Mouse (Mus musculus) gastrocnemius, postnatal 14 days (tissue): ENCODE measurements around the gene Mtfr2. TPM values are rescaled to one million over a fixed set of nuclear protein-coding genes. Genes with fewer than 3 reads are reported as not detected.
A peak's percentile ranks its signal among the peaks of the same experiment; 100 is the strongest.

ENCODE experiments used
- DNase-seq: peaks from one replicate; pipeline ENCODE4 v3.0.0; 2021; ENCODE audit warnings: mixed read lengths
- intact Hi-C: fragments of 180-260 bp; cut with DNase I; formaldehyde crosslinking; loops from one replicate; pipeline ENCODE4 v1.15.1; 2025; ENCODE audit warnings: low total_unique reads
- total RNA-seq, 2 experiments: library from RNA; stranded (reverse); gene quantifications; 2 replicates each; pipeline ENCODE4 v1.2.3; 2021

Mtfr2 gene
- total RNA-seq, 2 experiments from 2014 or later = 0.62 to 0.88 TPM

DNA sequence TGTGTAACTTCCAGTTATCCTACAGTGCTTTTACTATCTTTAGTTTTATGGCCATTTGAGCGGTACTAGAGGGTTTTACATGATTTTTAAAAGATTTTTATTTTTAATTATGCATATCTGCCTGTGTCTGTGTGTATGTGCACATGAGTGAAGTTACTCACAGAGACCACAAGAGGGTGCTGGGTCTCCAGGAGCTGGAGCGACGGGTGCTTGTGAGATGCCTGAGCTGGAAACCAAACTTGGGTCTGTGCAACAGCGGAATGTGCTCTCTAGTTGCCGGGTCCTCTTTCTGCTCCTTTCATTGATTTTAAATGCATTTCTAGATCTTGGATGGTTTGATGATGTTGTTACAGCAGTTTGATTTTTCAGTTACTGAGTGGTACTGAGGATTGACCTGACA lies 24.5 kb downstream of the Mtfr2 start:
- no peak for DNase-seq
- intact Hi-C loops = no loop called here

- intact Hi-C loops = no loop called here
- no peak for DNase-seq
These were observed 30.1 kb downstream of the Mtfr2 start for GRCm38 (mm10) chr10:20377621-20378020.

DNA sequence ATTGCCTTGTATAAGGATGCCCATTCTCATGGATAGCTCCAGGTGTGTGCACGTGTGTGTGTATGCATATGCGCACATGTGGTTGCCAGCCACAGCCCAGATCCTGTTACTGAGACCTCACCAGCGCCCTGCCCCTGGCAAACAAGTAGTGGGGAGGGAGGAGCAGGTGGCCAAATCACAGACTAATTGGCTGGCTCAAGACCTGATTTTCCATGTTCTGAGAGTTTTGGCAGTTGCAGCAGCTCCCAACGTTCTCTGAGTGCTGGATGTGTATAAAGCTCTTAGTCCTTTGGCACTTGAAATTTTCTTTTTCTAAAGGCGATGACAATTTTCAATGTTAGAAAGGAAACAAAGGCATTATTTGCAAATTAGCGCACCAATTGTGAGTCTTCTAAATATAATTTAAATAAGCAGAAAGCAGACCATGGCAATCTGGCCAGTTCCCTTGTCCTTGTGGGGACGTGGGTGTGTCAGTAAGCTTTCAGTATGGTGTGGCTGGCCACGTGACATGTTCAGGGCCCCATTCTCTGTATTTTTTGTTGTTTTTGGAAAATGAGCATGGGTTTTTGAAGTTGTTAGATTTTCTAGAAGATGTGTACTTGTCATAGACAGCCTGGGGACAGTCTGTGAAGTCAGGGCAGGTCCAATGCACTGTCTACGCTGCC lies 31.6 kb downstream of the Mtfr2 start:
- intact Hi-C loops = no loop called here
- DNase-seq = peak; percentile 29

DNA sequence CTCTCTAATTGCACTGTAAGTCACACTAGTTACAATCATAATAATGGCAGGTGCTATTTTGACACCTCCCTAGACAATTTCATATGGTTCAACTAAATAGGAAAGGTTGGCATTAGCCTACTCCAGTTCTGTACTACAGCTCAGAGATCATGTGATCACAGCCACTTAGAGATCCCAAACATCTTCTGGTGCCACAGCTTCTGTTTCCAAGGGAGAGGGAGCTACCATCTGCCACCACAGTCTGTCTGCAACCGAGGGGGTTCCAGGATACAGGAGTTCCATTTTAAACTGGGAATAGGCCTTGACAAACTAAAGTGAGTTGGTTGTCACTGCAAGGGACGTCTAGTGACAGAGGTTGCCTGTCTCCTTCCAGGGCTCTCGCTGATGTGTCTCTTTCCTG lies 33.2 kb downstream of the Mtfr2 start:
- DNase-seq = no peak
- intact Hi-C loops = no loop called here

GRCm38 (mm10) chr10:20381352-20381751 lies 33.8 kb downstream of the Mtfr2 start:
- no peak for DNase-seq
- intact Hi-C loops = no loop called here

DNA sequence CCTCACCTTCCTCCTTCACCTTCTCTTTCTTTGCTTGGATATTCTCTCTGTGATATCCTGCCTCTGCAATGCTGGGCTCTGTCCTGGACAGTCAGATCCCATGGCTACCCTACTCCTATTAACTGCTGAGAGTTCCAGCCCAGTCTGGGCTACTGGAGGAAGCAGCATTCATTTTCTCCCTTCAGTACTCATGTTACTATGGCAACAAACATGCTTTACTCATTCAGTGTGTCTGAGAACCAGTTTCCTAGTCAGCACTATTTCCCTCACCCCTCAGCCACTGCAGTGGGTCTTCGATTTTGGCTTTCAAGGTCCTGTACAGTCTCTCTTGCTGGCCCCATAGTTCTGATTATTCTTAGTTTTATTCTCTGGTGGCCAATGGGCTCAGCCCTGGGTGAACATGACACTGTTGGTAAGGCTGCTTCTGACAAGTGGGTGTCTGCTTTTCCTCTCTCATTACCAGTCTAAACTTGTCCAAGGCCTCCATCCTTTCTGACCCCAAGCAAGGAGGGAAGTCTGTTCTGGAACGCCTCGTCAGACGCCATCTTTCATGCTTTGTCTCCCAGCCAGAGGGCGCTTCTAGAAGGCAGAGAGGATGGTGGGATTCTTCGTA lies 35.3 kb downstream of the Mtfr2 start:
- intact Hi-C loops = no loop called here
- no peak for DNase-seq

DNA sequence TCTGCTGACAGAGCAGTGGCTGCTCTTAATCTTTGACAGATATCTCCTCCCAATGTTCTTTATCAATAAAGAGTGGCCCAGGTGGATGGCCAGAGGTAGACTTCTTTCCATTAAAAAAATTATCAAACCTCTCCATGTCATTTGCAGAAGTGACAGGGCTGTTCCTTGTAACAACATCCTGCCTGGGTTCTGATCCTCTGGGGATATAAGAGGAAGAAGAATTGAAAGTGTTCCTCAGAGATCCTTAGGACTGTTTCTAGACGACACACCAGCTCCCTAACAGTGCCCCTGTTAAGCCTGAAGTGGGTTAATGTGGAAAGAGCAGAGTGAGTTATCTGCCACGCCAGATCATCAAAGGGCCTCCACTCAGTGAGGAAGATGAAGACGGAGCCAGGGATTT lies 43.0 kb downstream of the Mtfr2 start:
- DNase-seq = no peak

GRCm38 (mm10) chr10:20394815-20395214 lies 47.2 kb downstream of the Mtfr2 start:
- intact Hi-C loops = no loop called here
- no peak for DNase-seq

More for the DNA sequence above, 43.0 kb downstream of the Mtfr2 start:
- intact Hi-C loops = no loop called here

DNA sequence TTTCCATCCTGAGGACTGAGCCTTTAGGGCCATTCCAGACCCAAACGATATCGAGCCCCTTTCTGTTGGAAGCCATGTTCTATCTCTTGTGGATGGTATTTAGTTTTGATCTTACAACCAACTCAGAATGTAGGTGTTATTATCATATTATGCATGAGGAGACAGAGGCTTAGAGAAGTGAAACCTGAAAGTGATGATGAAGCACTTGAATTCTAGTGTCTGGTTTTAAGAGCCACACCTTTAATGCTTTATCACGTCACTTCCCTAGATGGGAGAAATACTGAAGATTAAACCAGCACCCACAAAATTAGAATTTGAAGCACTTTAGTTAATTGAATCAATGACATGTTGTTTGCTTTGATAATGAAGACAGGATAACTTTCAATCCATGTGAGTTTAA lies 48.2 kb downstream of the Mtfr2 start:
- no peak for DNase-seq
- intact Hi-C loops = no loop called here

DNA sequence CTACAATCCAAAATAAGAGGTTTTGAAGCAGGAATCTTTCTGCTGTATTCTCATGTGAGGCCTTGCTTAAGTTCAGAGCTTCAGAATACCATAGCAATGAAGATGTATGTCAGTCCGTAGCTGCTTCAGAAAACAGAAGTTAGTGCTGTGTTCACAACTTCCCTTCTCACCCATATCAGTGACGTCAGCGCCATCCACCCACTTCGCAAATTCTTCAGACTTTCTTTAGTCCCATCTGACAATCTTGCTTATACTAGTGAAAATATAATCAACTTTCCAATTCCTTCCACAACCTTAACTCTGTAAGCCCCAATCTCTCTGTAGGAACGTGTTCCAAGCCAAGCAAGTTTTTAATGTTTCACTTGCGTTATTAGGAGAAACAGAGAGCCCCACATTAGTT lies 50.7 kb downstream of the Mtfr2 start:
- DNase-seq = no peak
- intact Hi-C loops = no loop called here

- DNase-seq = no peak
- intact Hi-C loops = no loop called here
These were observed 51.2 kb downstream of the Mtfr2 start for GRCm38 (mm10) chr10:20398641-20399390.

GRCm38 (mm10) chr10:20400406-20400805 lies 52.8 kb downstream of the Mtfr2 start:
- intact Hi-C loops = no loop called here
- no peak for DNase-seq

GRCm38 (mm10) chr10:20402941-20403340 lies 55.4 kb downstream of the Mtfr2 start:
- intact Hi-C loops = no loop called here

DNA sequence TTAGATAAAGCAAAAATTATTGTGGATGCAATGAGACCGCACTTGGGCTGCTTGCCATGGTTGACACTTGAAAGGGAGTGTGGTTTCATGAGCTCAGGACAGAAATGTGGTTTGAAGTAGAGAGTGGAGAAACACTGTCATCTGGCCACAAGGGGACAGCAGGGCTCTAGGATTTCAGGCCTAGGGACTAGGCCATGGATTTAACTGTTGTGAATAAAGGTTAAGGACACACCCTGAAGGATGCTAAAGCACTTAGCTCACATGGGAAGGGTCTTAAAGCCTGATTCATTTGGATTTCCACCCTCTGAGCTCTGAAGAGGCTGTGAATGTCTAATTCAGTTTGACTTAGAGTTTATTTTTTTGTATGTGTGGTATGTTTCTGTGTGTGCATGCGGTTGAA lies 57.9 kb downstream of the Mtfr2 start:
- intact Hi-C loops = loop anchor here (5.0 kb wide), 1 partner anchor 522 kb away; no protein-coding TSS in a partner anchor

More at GRCm38 (mm10) chr10:20402941-20403340, 55.4 kb downstream of the Mtfr2 start:
- DNase-seq = no peak

DNA sequence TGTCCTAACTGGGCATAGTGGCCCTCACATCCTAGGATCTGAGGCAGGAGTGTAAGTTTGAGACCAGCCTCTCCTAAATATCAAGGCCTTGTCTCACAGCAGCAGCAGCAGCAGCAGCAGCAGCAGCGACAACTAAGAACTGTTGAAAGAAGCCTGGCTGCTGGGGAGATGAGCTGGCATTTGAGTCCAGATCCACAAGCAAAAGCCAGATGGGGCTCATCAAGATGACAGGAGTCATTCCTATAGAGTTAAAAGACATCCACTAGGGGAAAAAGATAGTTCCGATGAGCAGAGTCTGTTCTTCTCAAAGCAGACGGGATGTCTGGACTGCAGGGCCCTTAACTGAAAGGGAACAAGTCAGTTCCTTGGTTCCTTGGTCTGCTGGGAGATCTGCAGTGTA lies 60.8 kb downstream of the Mtfr2 start:
- intact Hi-C loops = loop anchor here (5.0 kb wide), 1 partner anchor 519 kb away; no protein-coding TSS in a partner anchor
- no peak for DNase-seq

More for the DNA sequence above, 57.9 kb downstream of the Mtfr2 start:
- DNase-seq = peak; percentile 31

GRCm38 (mm10) chr10:20409181-20409580 lies 61.6 kb downstream of the Mtfr2 start:
- DNase-seq = no peak
- intact Hi-C loops = loop anchor here (5.0 kb wide), 1 partner anchor 518 kb away; no protein-coding TSS in a partner anchor

Other genes with a start within 250 kb of the Mtfr2 start
- gene Map7, start 199.3 kb upstream of the Mtfr2 start, total RNA-seq = 1 to 10 TPM; 1.4 to 2.4 TPM
- 10 to 100 TPM; 46.4 to 51.7 TPM for gene Bclaf1, start 35.3 kb upstream of the Mtfr2 start, total RNA-seq